Mouse (Mus musculus) small intestine, adult 2 months (tissue): Measurements from ENCODE around the gene Scrn1.

Source experiments
- CTCF ChIP-seq: fragments of 200-500 bp; IDR thresholded peaks from 2 replicates; pipeline ENCODE4 v1.5.1; 2012; ENCODE audit warnings: low read depth, mild to moderate bottlenecking, control low read depth, inconsistent platforms, low read length, moderate library complexity, mixed read lengths; ENCODE audit not compliant: insufficient replicate concordance, insufficient read length; ENCODE audit errors: extremely low read depth
- POLR2A ChIP-seq: fragments of 200-500 bp; IDR thresholded peaks from 2 replicates; pipeline ENCODE4 v1.6.1; 2012; ENCODE audit warnings: low read depth, mild to moderate bottlenecking, control low read depth, inconsistent platforms, low read length, moderate library complexity

- TF ChIP-seq CTCF, result no peak
- no peak for TF ChIP-seq POLR2A
Measured at GRCm38 (mm10) chr6:54602891-54603290, 36.6 kb upstream of the Scrn1 start.
